Mouse (Mus musculus) testis, adult 2 months (tissue): ENCODE results near the gene Mcrip1. TPM values are rescaled to one million over a fixed set of nuclear protein-coding genes. Genes with fewer than 3 reads are reported as not detected.
A peak's percentile ranks its signal among the peaks of the same experiment; 100 is the strongest.
"Not testable (repeated sequence)": the region's sequence is repeated elsewhere in the genome, so short reads cannot be mapped to it uniquely, and the experiment has no call there.

Experiments used
- H3K27ac ChIP-seq: fragments of 200-500 bp; 2 replicates; pipeline ENCODE4 v1.5.1; 2012; ENCODE audit warnings: low read depth, low read length; ENCODE audit not compliant: control insufficient read depth, insufficient read depth
- H3K27me3 ChIP-seq: fragments of 200-500 bp; 2 replicates; pipeline ENCODE4 v1.6.1; 2012; ENCODE audit warnings: mild to moderate bottlenecking, low read length, moderate library complexity; ENCODE audit not compliant: control insufficient read depth, insufficient read depth
- H3K36me3 ChIP-seq: fragments of 200-500 bp; 2 replicates; pipeline ENCODE4 v1.6.1; 2012; ENCODE audit warnings: mild to moderate bottlenecking, low read length; ENCODE audit not compliant: control insufficient read depth, insufficient read depth
- H3K4me1 ChIP-seq: fragments of 200-500 bp; 2 replicates; pipeline ENCODE4 v1.6.1; 2012; ENCODE audit warnings: low read length; ENCODE audit not compliant: control insufficient read depth, insufficient read depth
- H3K4me3 ChIP-seq: fragments of 200-500 bp; 2 replicates; pipeline ENCODE4 v1.5.1; 2012; ENCODE audit warnings: low read depth, mild to moderate bottlenecking, low read length, moderate library complexity, mixed read lengths; ENCODE audit not compliant: control insufficient read depth
- CTCF ChIP-seq: fragments of 200-500 bp; IDR thresholded peaks from 2 replicates; pipeline ENCODE4 v1.5.1; 2012; ENCODE audit warnings: low read depth, mild to moderate bottlenecking, inconsistent platforms, low read length, moderate library complexity; ENCODE audit not compliant: control insufficient read depth, insufficient read depth, insufficient replicate concordance
- POLR2A ChIP-seq: fragments of 200-500 bp; IDR thresholded peaks from 2 replicates; pipeline ENCODE4 v1.6.1; 2012; ENCODE audit warnings: low read depth, mild to moderate bottlenecking, inconsistent platforms, low read length, moderate library complexity; ENCODE audit not compliant: control insufficient read depth
- polyA plus RNA-seq: library from polyadenylated mRNA; depleted of rRNA; stranded (reverse); fragments of >200 nt; gene quantifications from 2 replicates; pipeline ENCODE4 v1.2.3, GENCODE M21; 2012

The Mcrip1 gene
- polyA plus RNA-seq, 1 experiment = 196 TPM

- Histone ChIP-seq H3K27me3 (no peaks in the 10 kb centered on the region), H3K36me3 (no peaks in the 10 kb centered on the region), H3K4me1 (peaks cover 8% of the 10 kb centered on the region), H3K27ac (no peak overlapping the region), H3K4me3 (no peak overlapping the region)
- TF ChIP-seq POLR2A (no peak), CTCF (no peak)
Observed at GRCm38 (mm10) chr11:120519738-120520137, 29.8 kb downstream of the Mcrip1 start.

- Histone ChIP-seq H3K27me3 (no peaks in the 10 kb centered on the region), H3K27ac (peak overlapping the region; percentile 43; the same call in 1 of the 2 replicates), H3K36me3 (no peaks in the 10 kb centered on the region), H3K4me1 (peaks cover 8% of the 10 kb centered on the region), H3K4me3 (no peak overlapping the region)
- TF ChIP-seq CTCF (no peak), POLR2A (no peak)
Observed at GRCm38 (mm10) chr11:120518558-120518957, 31.0 kb downstream of the Mcrip1 start.

- TF ChIP-seq CTCF (no peak), POLR2A (no peak)
- H3K27me3 ChIP-seq = no peaks in the 10 kb centered on the region
- no peak overlapping the region for H3K27ac ChIP-seq
- H3K4me1 ChIP-seq = peaks cover 8% of the 10 kb centered on the region
- no peak overlapping the region for H3K4me3 ChIP-seq
- no peaks in the 10 kb centered on the region for H3K36me3 ChIP-seq
Observed at GRCm38 (mm10) chr11:120518027-120518426, 31.5 kb downstream of the Mcrip1 start.

GRCm38 (mm10) chr11:120517147-120517546 is 32.4 kb downstream of the Mcrip1 start:
- Histone ChIP-seq H3K27ac (no peak overlapping the region), H3K36me3 (no peaks in the 10 kb centered on the region), H3K27me3 (no peaks in the 10 kb centered on the region), H3K4me3 (no peak overlapping the region), H3K4me1 (peaks cover 8% of the 10 kb centered on the region)
- no peak for TF ChIP-seq POLR2A

- H3K36me3 ChIP-seq = no peaks in the 10 kb centered on the region
- no peak overlapping the region for H3K27ac ChIP-seq
- H3K27me3 ChIP-seq = no peaks in the 10 kb centered on the region
- peaks cover 10% of the 10 kb centered on the region for H3K4me1 ChIP-seq
- H3K4me3 ChIP-seq = peak overlapping the region; percentile 66
- TF ChIP-seq CTCF = peak; percentile 98
- no peak for TF ChIP-seq POLR2A
Observed at GRCm38 (mm10) chr11:120515611-120516010, 33.9 kb downstream of the Mcrip1 start.

GRCm38 (mm10) chr11:120514262-120514661 is 35.3 kb downstream of the Mcrip1 start:
- not testable (repeated sequence) for H3K4me3 ChIP-seq, H3K27me3 ChIP-seq, H3K36me3 ChIP-seq, H3K27ac ChIP-seq
- peaks cover 13% of the 10 kb centered on the region for H3K4me1 ChIP-seq

- H3K36me3 ChIP-seq = no peaks in the 10 kb centered on the region
- H3K27ac ChIP-seq = no peak overlapping the region
- TF ChIP-seq CTCF (no peak), POLR2A (no peak)
- no peak overlapping the region for H3K4me3 ChIP-seq
- peaks cover 10% of the 10 kb centered on the region for H3K4me1 ChIP-seq
- H3K27me3 ChIP-seq = no peaks in the 10 kb centered on the region
Observed at GRCm38 (mm10) chr11:120512790-120513453, 36.6 kb downstream of the Mcrip1 start.
